Mouse (Mus musculus): ENCODE measurements at regions not wholly inside any gene's neighbourhood (a gene's known extent, or its start where the extent isn't known, plus 50 kb on each side); places are given as distances from the start of the nearest gene placed in this dataset.

DNA sequence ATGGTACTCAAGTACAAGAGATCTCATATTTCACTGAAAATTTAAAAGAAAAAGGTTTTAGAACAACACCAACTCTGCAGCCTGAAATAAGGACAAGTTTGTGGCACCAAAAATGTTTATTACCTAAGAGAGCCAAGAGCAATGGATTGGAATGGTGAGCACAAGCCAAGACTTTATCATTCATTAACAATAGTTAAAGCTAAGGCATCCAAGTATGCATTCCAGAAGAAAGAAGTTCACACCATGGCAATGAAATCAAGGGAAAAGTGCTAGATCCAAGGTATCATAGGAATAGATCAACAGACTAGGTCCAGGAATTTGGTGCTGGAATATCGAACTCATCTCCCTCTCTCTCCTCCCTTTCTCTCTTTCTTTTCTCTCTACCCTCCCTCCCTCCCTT is 63.8 kb upstream of the P3h2 start:
- no peak for DNase-seq (ENCODE audit: low spot score in 2 of 2)

DNA sequence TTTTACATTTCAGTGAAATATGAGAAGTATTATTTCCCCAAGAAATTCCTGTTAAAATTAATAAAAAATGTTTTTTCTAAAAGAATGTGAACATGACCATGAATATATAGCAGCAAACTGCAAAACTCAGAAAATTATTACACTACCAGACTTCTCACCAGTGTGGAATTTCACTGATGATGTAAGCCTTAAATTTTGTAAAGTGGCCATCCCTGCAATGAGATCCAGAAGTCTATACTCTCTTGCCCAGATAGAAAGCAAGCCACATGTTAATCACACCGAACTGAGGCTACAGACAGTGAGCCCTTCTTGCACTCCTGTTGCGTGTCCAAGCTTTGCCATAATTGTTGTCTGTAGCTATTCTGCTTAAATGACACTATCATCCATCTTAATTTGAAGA is 62.6 kb upstream of the P3h2 start:
- no peak for DNase-seq (ENCODE audit: low spot score in 2 of 2)

GRCm38 (mm10) chr16:26164066-26164465 is 58.5 kb upstream of the P3h2 start:
- no peak for DNase-seq (ENCODE audit: low spot score in 2 of 2)

DNA sequence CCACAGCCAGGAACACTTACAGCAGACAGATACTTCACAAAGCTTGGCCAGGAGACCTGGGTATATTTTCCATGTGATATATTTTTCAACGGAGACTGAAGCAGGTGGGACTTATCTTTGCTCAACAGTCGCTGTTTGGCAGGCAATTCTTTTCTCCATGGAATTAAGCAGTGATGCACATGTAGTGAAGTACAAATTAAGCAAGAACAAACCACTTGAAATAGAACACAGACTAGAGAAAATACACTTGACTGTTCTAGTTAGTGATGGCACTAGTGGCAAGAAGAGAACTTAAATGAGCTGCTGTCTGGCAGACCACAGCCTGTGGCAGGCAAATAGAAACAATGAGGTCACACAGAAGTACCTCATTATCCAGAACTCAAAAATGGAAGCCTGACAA is 57.8 kb upstream of the P3h2 start:
- no peak for DNase-seq (ENCODE audit: low spot score in 2 of 2)

GRCm38 (mm10) chr16:26157606-26158005 is 52.0 kb upstream of the P3h2 start:
- DNase-seq (ENCODE audit: low spot score in 2 of 2): no peak
